Mouse (Mus musculus): ENCODE results near the gene Gm9999. TPM values are rescaled to one million over a fixed set of nuclear protein-coding genes. Genes with fewer than 3 reads are reported as not detected.
A peak's percentile ranks its signal among the peaks of the same experiment; 100 is the strongest.

The Gm9999 gene
- polyA plus RNA-seq, 1 experiment from 2014 or later, result not detected

GRCm38 (mm10) chr7:47001125-47001899, 17.9 kb downstream of the Gm9999 start:
- H3K36me3 ChIP-seq, result peaks cover 25% of the 10 kb centered on the region
- H3K9me3 ChIP-seq, result no peaks in the 10 kb centered on the region
- H3K4me1 ChIP-seq (replicated peaks), result peaks cover 53% of the 10 kb centered on the region
- 90% methylated on average over 5 of the region's 5 CpGs for WGBS
- no peak overlapping the region for H3K4me3 ChIP-seq (replicated peaks)
- no peak for ATAC-seq
- H3K27me3 ChIP-seq, result no peaks in the 10 kb centered on the region
- no peak overlapping the region for H3K27ac ChIP-seq
- H3K9ac ChIP-seq (replicated peaks), result no peak overlapping the region
- H3K4me2 ChIP-seq (replicated peaks), result no peak overlapping the region

GRCm38 (mm10) chr7:47001900-47002275, 18.5 kb downstream of the Gm9999 start:
- H3K4me2 ChIP-seq (replicated peaks), result no peak overlapping the region
- no peak overlapping the region for H3K27ac ChIP-seq
- H3K4me1 ChIP-seq (replicated peaks), result peaks cover 58% of the 10 kb centered on the region
- H3K4me3 ChIP-seq (replicated peaks), result no peak overlapping the region
- ATAC-seq, result no peak
- peak overlapping the region; percentile 8; the same call in 1 of the 2 replicates for H3K9ac ChIP-seq (replicated peaks)
- H3K36me3 ChIP-seq, result peaks cover 21% of the 10 kb centered on the region
- no peaks in the 10 kb centered on the region for H3K9me3 ChIP-seq
- 49% methylated on average over 4 of the region's 4 CpGs for WGBS
- H3K27me3 ChIP-seq, result no peaks in the 10 kb centered on the region

- H3K9me3 ChIP-seq, result no peaks in the 10 kb centered on the region
- peaks cover 4% of the 10 kb centered on the region; the same call in 1 of the 2 replicates for H3K36me3 ChIP-seq
- no peak overlapping the region for H3K4me2 ChIP-seq (replicated peaks)
- H3K4me3 ChIP-seq (replicated peaks), result no peak overlapping the region
- no peaks in the 10 kb centered on the region for H3K27me3 ChIP-seq
- ATAC-seq, result no peak
- H3K4me1 ChIP-seq (replicated peaks), result peaks cover 65% of the 10 kb centered on the region
- H3K9ac ChIP-seq (replicated peaks), result peak overlapping the region; percentile 8; the same call in 1 of the 2 replicates
- 18% methylated on average over 3 of the region's 3 CpGs for WGBS
- H3K27ac ChIP-seq, result peak overlapping the region; percentile 44; the same call in 1 of the 2 replicates
Observed at GRCm38 (mm10) chr7:47003411-47004115, 20.2 kb downstream of the Gm9999 start.

- 21% methylated on average over 21 of the region's 21 CpGs for WGBS
Observed at GRCm38 (mm10) chr7:47007109-47007780, 23.9 kb downstream of the Gm9999 start.

GRCm38 (mm10) chr7:47007818-47008167, 24.4 kb downstream of the Gm9999 start:
- Histone ChIP-seq H3K27me3 (no peaks in the 10 kb centered on the region), H3K4me3 (replicated peaks) (peak overlapping the region; percentile 75), H3K36me3 (no peaks in the 10 kb centered on the region), H3K9me3 (no peaks in the 10 kb centered on the region), H3K9ac (replicated peaks) (peak overlapping the region; percentile 78), H3K27ac (peak overlapping the region; percentile 86), H3K4me1 (replicated peaks) (peaks cover 58% of the 10 kb centered on the region), H3K4me2 (replicated peaks) (peak overlapping the region; percentile 91)
- peak; percentile 64 for ATAC-seq
- WGBS, result under 1% methylated on average over 25 of the region's 25 CpGs

More at GRCm38 (mm10) chr7:47007109-47007780, 23.9 kb downstream of the Gm9999 start:
- ATAC-seq, result no peak
- Histone ChIP-seq H3K4me1 (replicated peaks) (peaks cover 63% of the 10 kb centered on the region), H3K4me3 (replicated peaks) (peak overlapping the region; percentile 75), H3K4me2 (replicated peaks) (peak overlapping the region; percentile 91), H3K9me3 (no peaks in the 10 kb centered on the region), H3K27ac (peak overlapping the region; percentile 86), H3K9ac (replicated peaks) (peak overlapping the region; percentile 78), H3K36me3 (no peaks in the 10 kb centered on the region), H3K27me3 (no peaks in the 10 kb centered on the region)

- no peaks in the 10 kb centered on the region for H3K9me3 ChIP-seq
- H3K4me3 ChIP-seq (replicated peaks), result peak within 1 kb of the TSS; percentile 75
- no peaks in the 10 kb centered on the region for H3K36me3 ChIP-seq
- H3K4me1 ChIP-seq (replicated peaks), result peaks cover 52% of the 10 kb centered on the region
- H3K27ac ChIP-seq, result peak within 1 kb of the TSS; percentile 86
- peak within 1 kb of the TSS; percentile 91 for H3K4me2 ChIP-seq (replicated peaks)
- 2% methylated on average over 57 of the region's 57 CpGs for WGBS
- ATAC-seq, result peak; percentile 97
- peak within 1 kb of the TSS; percentile 78 for H3K9ac ChIP-seq (replicated peaks)
- no peaks in the 10 kb centered on the region for H3K27me3 ChIP-seq
Observed at GRCm38 (mm10) chr7:47008168-47008993, 25.0 kb downstream of the Gm9999 start, which contains the start of gene Spty2d1. TSS of gene Spty2d1 (minus strand) at chr7:47008411.

GRCm38 (mm10) chr7:47013131-47013767, 29.9 kb downstream of the Gm9999 start:
- Histone ChIP-seq H3K4me1 (replicated peaks) (peaks cover 27% of the 10 kb centered on the region), H3K4me2 (replicated peaks) (no peak overlapping the region), H3K27ac (no peak overlapping the region), H3K27me3 (no peaks in the 10 kb centered on the region), H3K4me3 (replicated peaks) (no peak overlapping the region), H3K9me3 (no peaks in the 10 kb centered on the region), H3K9ac (replicated peaks) (no peak overlapping the region), H3K36me3 (no peaks in the 10 kb centered on the region)
- 59% methylated on average over 9 of the region's 9 CpGs for WGBS
- no peak for ATAC-seq

- no peak overlapping the region for H3K9ac ChIP-seq (replicated peaks)
- H3K4me1 ChIP-seq (replicated peaks), result peaks cover 17% of the 10 kb centered on the region
- H3K36me3 ChIP-seq, result no peaks in the 10 kb centered on the region
- 49% methylated on average over 11 of the region's 11 CpGs for WGBS
- H3K27ac ChIP-seq, result no peak overlapping the region
- no peaks in the 10 kb centered on the region for H3K9me3 ChIP-seq
- ATAC-seq, result no peak
- no peak overlapping the region for H3K4me2 ChIP-seq (replicated peaks)
- no peak overlapping the region for H3K4me3 ChIP-seq (replicated peaks)
- no peaks in the 10 kb centered on the region for H3K27me3 ChIP-seq
Observed at GRCm38 (mm10) chr7:47014564-47015389, 31.4 kb downstream of the Gm9999 start.

GRCm38 (mm10) chr7:47015390-47016065, 32.1 kb downstream of the Gm9999 start:
- 12% methylated on average over 6 of the region's 6 CpGs for WGBS
- Histone ChIP-seq H3K9me3 (no peaks in the 10 kb centered on the region), H3K36me3 (no peaks in the 10 kb centered on the region), H3K4me1 (replicated peaks) (peaks cover 9% of the 10 kb centered on the region; the same call in 1 of the 2 replicates), H3K27ac (no peak overlapping the region), H3K4me3 (replicated peaks) (peak overlapping the region; percentile 19; the same call in 1 of the 2 replicates), H3K9ac (replicated peaks) (no peak overlapping the region), H3K27me3 (no peaks in the 10 kb centered on the region), H3K4me2 (replicated peaks) (peak overlapping the region; percentile 45)
- peak; percentile 97 for ATAC-seq

GRCm38 (mm10) chr7:47016602-47017001, 33.2 kb downstream of the Gm9999 start:
- no peak for ATAC-seq
- Histone ChIP-seq H3K9ac (replicated peaks) (no peak overlapping the region), H3K36me3 (no peaks in the 10 kb centered on the region), H3K4me2 (replicated peaks) (no peak overlapping the region), H3K4me1 (replicated peaks) (peaks cover 7% of the 10 kb centered on the region; the same call in 1 of the 2 replicates), H3K27me3 (no peaks in the 10 kb centered on the region), H3K4me3 (replicated peaks) (no peak overlapping the region), H3K9me3 (no peaks in the 10 kb centered on the region), H3K27ac (no peak overlapping the region)
- 90% methylated on average over 3 of the region's 3 CpGs for WGBS
